Mouse (Mus musculus) neural tube, embryonic 11.5 days (tissue): Measurements from ENCODE around the gene Taf15. TPM values are rescaled to one million over a fixed set of nuclear protein-coding genes. Genes with fewer than 3 reads are reported as not detected.

Source experiments
- ATAC-seq: fragments of 200-750 bp; cut with Nextera tagmentation; 2 replicates; pipeline ENCODE4 v1.8.0; 2017; ENCODE audit warnings: moderate number of reproducible peaks, mild to moderate bottlenecking, moderate TSS enrichment, moderate library complexity; ENCODE audit not compliant: insufficient read depth, low FRiP score, low TSS enrichment
- DNase-seq: peaks from one replicate; pipeline ENCODE4 v3.0.0-alpha.2; 2015; ENCODE audit warnings: low spot score
- H3K27ac ChIP-seq: fragments of 300-500 bp; sonication (generic); 2 replicates; pipeline ENCODE4 v1.5.1; 2014; ENCODE audit warnings: low read depth, mild to moderate bottlenecking, low read length
- H3K27me3 ChIP-seq: fragments of 300-500 bp; sonication (generic); 2 replicates; pipeline ENCODE4 v1.6.1; 2014; ENCODE audit warnings: mild to moderate bottlenecking, low read length, mixed read lengths; ENCODE audit not compliant: control insufficient read depth, insufficient read depth
- H3K36me3 ChIP-seq: fragments of 300-500 bp; sonication (generic); 2 replicates; pipeline ENCODE4 v1.6.1; 2014; ENCODE audit warnings: mild to moderate bottlenecking, low read length, moderate library complexity, mixed read lengths; ENCODE audit not compliant: control insufficient read depth, insufficient read depth
- H3K4me1 ChIP-seq: fragments of 300-500 bp; sonication (generic); 2 replicates; pipeline ENCODE4 v1.6.1; 2014; ENCODE audit warnings: low read length, mixed read lengths; ENCODE audit not compliant: control insufficient read depth, insufficient read depth
- H3K4me2 ChIP-seq: fragments of 300-500 bp; sonication (generic); 2 replicates; pipeline ENCODE4 v1.6.1; 2014; ENCODE audit warnings: low read depth, mild to moderate bottlenecking, moderate library complexity
- H3K4me3 ChIP-seq: fragments of 300-500 bp; sonication (generic); 2 replicates; pipeline ENCODE4 v1.5.1; 2014; ENCODE audit warnings: low read depth, low read length
- H3K9ac ChIP-seq: fragments of 300-500 bp; sonication (generic); 2 replicates; pipeline ENCODE4 v1.6.1; 2014; ENCODE audit warnings: mild to moderate bottlenecking, low read length
- H3K9me3 ChIP-seq: fragments of 300-500 bp; sonication (generic); 2 replicates; pipeline ENCODE4 v1.6.1; 2016; ENCODE audit warnings: low read length; ENCODE audit not compliant: control insufficient read depth
- WGBS: fragments of 180-500 bp; shearing (Covaris S2); extraction: QIAGEN DNeasy Blood & Tissue Kit; methylation state at CpG from one replicate; pipeline ENCODE4 v1.1.7; 2014; 5-methylcytosine and 5-hydroxymethylcytosine counted together
- polyA plus RNA-seq: library from polyadenylated mRNA; unstranded; fragments of >200 nt; fragmentation: Nextera tagmentation; extraction: Ambion mirVana; gene quantifications from 2 replicates; pipeline ENCODE4 v1.2.1, GENCODE M21; 2014

Taf15 gene
- 9.1 TPM in 2 replicates for polyA plus RNA-seq

- ATAC-seq (peak; percentile 98), DNase-seq (peak; percentile 99)
- Histone ChIP-seq H3K27me3 (no peaks in the 10 kb centered on the region), H3K4me1 (peaks cover 7% of the 10 kb centered on the region), H3K4me2 (peak within 1 kb of the TSS; percentile 94), H3K4me3 (peak within 1 kb of the TSS; percentile 93), H3K9ac (peak within 1 kb of the TSS; percentile 87), H3K27ac (peak within 1 kb of the TSS; percentile 94), H3K36me3 (no peaks in the 10 kb centered on the region), H3K9me3 (no peaks in the 10 kb centered on the region)
- WGBS: under 1% methylated on average over 66 of the region's 66 CpGs
Observed at GRCm38 (mm10) chr11:83472324-83473234, at the start of gene Taf15. Gene Taf15 (plus strand): TSS chr11:83473086.

DNA sequence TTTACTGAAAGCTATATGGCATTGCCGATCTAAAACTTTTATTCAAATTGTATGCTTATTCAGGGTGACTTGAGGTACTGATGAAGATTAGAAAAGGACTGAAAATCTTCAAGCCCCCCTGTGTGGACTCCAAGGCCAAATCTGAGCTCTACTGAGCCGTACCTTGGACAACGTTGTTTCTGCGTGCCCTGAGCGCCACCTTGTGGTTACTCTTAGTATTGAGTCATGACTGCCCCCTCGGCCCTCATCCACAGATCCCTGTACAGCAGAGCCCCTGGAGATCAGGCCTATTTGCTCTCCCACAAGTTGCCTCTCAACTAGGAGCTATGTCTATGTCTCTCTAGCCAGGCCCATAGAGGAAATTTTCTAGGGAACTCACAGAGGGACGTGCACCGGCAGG lies 48.2 kb upstream of the Taf15 start:
- no peaks in the 10 kb centered on the region for H3K9me3 ChIP-seq
- H3K4me3 ChIP-seq: no peak overlapping the region
- no peak overlapping the region for H3K4me2 ChIP-seq
- H3K4me1 ChIP-seq: no peaks in the 10 kb centered on the region
- H3K9ac ChIP-seq: no peak overlapping the region
- no peak overlapping the region for H3K27ac ChIP-seq
- no peak for ATAC-seq
- 8% methylated on average over 8 of the region's 8 CpGs for WGBS
- no peaks in the 10 kb centered on the region for H3K36me3 ChIP-seq
- H3K27me3 ChIP-seq: peaks cover 20% of the 10 kb centered on the region
- DNase-seq: peak; percentile 82

- peaks cover 10% of the 10 kb centered on the region for H3K27me3 ChIP-seq
- no peak for ATAC-seq
- DNase-seq: no peak
- WGBS: 35% methylated on average over 14 of the region's 17 CpGs
- no peak overlapping the region for H3K4me3 ChIP-seq
- H3K27ac ChIP-seq: no peak overlapping the region
- H3K9me3 ChIP-seq: no peaks in the 10 kb centered on the region
- no peaks in the 10 kb centered on the region for H3K36me3 ChIP-seq
- H3K4me1 ChIP-seq: no peaks in the 10 kb centered on the region
- H3K9ac ChIP-seq: no peak overlapping the region
- H3K4me2 ChIP-seq: no peak overlapping the region
Observed at GRCm38 (mm10) chr11:83426964-83427363, 45.9 kb upstream of the Taf15 start.

DNA sequence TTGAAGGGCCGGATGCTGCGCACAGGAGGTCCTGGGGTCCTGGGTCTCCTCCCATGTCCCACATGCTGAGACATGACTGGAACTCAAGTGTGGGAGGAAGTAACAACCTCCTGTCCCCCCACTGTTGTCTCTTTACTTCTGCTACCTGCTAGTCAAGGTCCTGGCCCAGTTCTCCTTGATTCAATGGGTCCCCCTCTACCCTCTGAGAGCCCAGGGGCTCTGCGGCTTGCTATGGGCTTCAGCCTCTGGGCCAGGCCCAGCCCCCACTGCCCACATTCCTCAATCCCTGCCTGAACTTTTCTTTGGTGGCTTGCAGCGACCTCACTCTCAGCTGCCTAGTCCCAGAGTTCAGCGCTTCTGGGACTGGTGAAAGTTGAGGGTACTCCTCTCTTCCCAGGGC lies 43.5 kb upstream of the Taf15 start, which contains the start of gene Gas2l2:
Gas2l2 (minus strand) TSS at position 101 of the 400 bp plus-strand sequence.
- H3K4me3 ChIP-seq: no peak within 1 kb of the TSS
- H3K4me2 ChIP-seq: no peak within 1 kb of the TSS
- no peaks in the 10 kb centered on the region for H3K9me3 ChIP-seq
- DNase-seq: no peak
- 63% methylated on average over 5 of the region's 5 CpGs for WGBS
- H3K27me3 ChIP-seq: peaks cover 10% of the 10 kb centered on the region
- ATAC-seq: no peak
- H3K9ac ChIP-seq: no peak within 1 kb of the TSS
- no peaks in the 10 kb centered on the region for H3K36me3 ChIP-seq
- no peaks in the 10 kb centered on the region for H3K4me1 ChIP-seq
- no peak within 1 kb of the TSS for H3K27ac ChIP-seq

DNA sequence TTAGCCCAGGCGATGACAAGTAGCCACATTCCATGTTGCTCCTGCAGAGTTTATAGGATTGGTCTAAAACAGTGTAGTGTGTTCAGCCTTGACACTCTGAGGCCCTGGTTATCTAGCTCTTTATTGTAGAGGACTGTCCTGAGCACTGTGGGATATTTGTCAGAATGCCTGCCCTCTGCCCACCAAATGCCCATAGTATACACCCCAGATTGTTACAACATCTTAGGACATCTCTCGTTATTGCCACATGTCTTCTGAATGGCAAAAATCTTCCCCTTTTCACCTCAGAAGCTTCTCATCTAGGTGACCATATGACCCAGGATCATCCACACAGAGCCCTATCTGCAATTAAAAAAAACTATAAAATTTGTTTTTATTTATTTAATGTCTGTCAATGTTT lies 40.4 kb upstream of the Taf15 start:
- no peaks in the 10 kb centered on the region for H3K9me3 ChIP-seq
- no peak overlapping the region for H3K4me3 ChIP-seq
- H3K9ac ChIP-seq: no peak overlapping the region
- H3K4me1 ChIP-seq: no peaks in the 10 kb centered on the region
- no peak overlapping the region for H3K4me2 ChIP-seq
- peaks cover 3% of the 10 kb centered on the region for H3K27me3 ChIP-seq
- no peaks in the 10 kb centered on the region for H3K36me3 ChIP-seq
- ATAC-seq: no peak
- 87% methylated on average over 2 of the region's 2 CpGs for WGBS
- no peak for DNase-seq
- H3K27ac ChIP-seq: no peak overlapping the region

DNA sequence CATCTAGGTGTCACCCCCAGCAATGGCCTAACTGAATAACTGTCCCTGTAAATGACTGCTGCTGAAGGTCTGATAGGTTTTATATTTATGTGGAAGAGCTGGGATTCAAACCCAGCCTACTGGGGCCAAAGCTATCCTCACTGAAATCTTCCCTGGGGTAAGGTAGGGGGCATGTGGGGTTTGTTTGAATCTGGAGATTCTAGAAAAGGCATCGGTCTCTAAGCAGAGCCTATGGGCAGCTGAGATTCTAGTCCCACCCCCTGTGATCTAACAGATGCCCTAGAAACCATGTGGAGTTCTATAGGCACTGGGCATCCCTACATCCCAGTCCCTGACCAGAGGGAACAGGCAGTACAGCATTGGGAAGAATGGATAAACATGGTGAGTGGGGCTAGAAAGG lies 35.5 kb upstream of the Taf15 start, which contains the start of gene 1700020L24Rik:
1700020L24Rik (plus strand) TSS at position 301 of the 400 bp plus-strand sequence.
- no peak within 1 kb of the TSS for H3K4me3 ChIP-seq
- no peaks in the 10 kb centered on the region for H3K36me3 ChIP-seq
- H3K4me1 ChIP-seq: no peaks in the 10 kb centered on the region
- ATAC-seq: no peak
- no peaks in the 10 kb centered on the region for H3K9me3 ChIP-seq
- DNase-seq: no peak
- H3K27ac ChIP-seq: no peak within 1 kb of the TSS
- peaks cover 15% of the 10 kb centered on the region for H3K27me3 ChIP-seq
- H3K4me2 ChIP-seq: no peak within 1 kb of the TSS
- H3K9ac ChIP-seq: no peak within 1 kb of the TSS
- WGBS: 92% methylated on average over 1 of the region's 1 CpGs

GRCm38 (mm10) chr11:83439426-83440060 lies 33.3 kb upstream of the Taf15 start:
- WGBS: 32% methylated on average over 11 of the region's 11 CpGs
- DNase-seq (no peak), ATAC-seq (no peak)
- Histone ChIP-seq H3K27me3 (peaks cover 36% of the 10 kb centered on the region), H3K9ac (no peak overlapping the region; the same call in 1 of the 2 replicates), H3K9me3 (no peaks in the 10 kb centered on the region), H3K4me1 (no peaks in the 10 kb centered on the region), H3K27ac (no peak overlapping the region), H3K4me2 (peak overlapping the region; percentile 90), H3K36me3 (no peaks in the 10 kb centered on the region), H3K4me3 (peak overlapping the region; percentile 48; the same call in 1 of the 2 replicates)

DNA sequence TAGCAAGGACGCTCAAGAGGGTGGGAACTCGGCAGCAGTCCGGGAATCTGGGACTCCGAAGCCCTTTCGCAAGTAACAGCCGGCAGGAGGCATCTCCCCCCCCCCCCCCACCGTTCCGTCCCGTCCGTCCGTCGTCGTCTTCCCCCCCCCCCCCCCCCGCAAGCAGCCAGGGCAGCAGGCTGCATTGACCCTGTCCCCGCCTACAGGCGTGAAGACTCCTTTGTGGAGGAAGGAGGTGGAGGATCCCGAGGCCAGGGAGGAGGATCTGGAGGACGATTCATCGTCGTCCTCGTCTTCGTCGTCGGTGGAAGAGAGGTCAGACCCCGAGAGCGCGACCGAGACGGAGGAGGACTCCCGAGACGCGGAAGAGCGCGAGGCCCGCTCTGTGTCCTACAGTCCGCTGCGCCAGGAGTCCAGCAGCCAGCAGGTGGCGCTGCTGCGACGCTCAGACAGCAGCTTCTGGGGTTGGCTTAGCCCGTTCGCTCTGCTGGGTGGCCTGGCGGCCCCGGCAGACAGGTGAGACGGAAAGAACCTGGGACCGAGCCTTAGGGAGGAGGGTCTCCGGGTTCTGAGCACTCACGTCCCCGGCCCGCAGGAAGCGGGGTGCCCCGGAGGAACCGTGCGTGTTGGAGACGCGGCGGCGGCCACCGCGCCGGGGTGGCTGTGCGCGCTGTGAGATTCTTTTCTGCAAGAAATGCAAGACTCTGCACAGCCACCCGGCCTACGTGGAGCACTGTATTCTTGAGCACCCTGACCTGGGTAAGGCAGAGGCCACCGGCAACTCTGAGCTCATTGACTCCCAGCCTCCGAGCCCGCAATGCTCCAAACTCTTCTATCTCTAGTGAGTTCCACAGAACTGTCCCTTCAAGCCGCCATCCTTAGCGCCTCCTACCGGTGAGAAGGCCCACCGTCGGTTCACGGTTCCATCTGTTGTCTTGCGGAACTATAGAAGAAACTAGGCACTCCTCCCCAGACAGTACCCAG lies 32.5 kb upstream of the Taf15 start:
- peak; percentile 96 for DNase-seq
- no peaks in the 10 kb centered on the region for H3K36me3 ChIP-seq
- peak overlapping the region; percentile 49 for H3K9ac ChIP-seq
- no peaks in the 10 kb centered on the region for H3K9me3 ChIP-seq
- H3K4me1 ChIP-seq: no peaks in the 10 kb centered on the region
- peaks cover 44% of the 10 kb centered on the region for H3K27me3 ChIP-seq
- H3K4me3 ChIP-seq: peak overlapping the region; percentile 48
- WGBS: under 1% methylated on average over 67 of the region's 75 CpGs
- ATAC-seq: peak; percentile 95
- H3K4me2 ChIP-seq: peak overlapping the region; percentile 90
- no peak overlapping the region for H3K27ac ChIP-seq
